Mouse (Mus musculus): ENCODE results near the gene Mknk2. TPM values are rescaled to one million over a fixed set of nuclear protein-coding genes. Genes with fewer than 3 reads are reported as not detected.
A peak's percentile ranks its signal among the peaks of the same experiment; 100 is the strongest.

Gene Mknk2
- polyA plus RNA-seq, 1 experiment, result 606 TPM

DNA sequence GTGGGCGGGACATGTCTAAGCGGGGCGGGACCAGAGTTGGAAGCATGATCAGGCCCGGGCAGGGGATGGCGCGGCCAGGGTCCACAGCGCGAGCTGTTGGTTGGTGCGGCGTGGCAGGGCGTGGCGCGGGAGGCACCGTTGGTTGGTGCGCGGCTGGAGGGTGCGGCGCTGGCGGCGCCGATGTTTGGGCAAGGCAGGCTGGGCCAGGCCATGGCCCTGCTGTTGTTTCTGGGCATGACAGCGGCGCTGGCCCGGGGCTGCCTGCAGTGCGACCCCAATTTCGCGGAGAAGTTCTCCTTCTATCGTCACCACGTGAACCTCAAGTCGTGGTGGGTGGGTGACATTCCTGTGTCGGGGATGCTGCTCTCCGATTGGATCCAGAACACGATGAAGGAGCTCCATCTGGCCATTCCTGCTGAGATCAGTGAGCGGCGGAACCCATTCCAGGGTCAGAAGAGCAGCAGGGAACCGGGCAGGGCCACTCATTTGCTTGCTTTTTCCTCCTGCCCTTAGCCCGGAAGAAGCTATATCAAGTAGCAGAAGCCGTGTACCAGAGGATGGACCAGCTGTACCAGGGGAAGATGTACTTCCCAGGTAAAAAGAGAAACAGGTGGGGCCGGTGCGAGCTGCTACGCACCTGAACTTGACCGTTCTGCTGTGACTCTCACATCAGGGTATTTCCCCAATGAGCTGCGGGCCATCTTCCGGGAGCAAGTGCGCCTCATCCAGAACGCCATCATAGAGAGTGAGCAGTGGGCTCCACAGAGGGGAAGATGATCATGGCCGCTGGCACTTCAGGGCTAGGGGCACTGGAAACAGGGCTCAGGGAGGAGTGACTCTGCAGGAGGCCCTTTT lies 24.9 kb upstream of the Mknk2 start:
- H3K36me3 ChIP-seq (ENCODE audit: control insufficient read depth, insufficient read depth, low read length), result peaks cover 9% of the 10 kb centered on the region; the same call in 1 of the 2 replicates
- TF ChIP-seq POLR2A (IDR thresholded peaks at IDR 0.05; ENCODE audit: control insufficient read depth, extremely low read depth, insufficient read depth, low read length, poor library complexity) (peak; percentile 35; the same call in 1 of the 2 replicates), CTCF (IDR thresholded peaks at IDR 0.05; ENCODE audit: borderline replicate concordance, control insufficient read depth, extremely low read depth, insufficient read depth, low read length, poor library complexity) (no peak)

GRCm38 (mm10) chr10:80701721-80702535 lies 24.0 kb upstream of the Mknk2 start, which contains the start of the genes Mob3a and Izumo4:
TSS of gene Mob3a (minus strand) at chr10:80701977.
TSS of gene Izumo4 (plus strand) at chr10:80702184.
- Histone ChIP-seq H3K27me3 (ENCODE audit: control insufficient read depth, insufficient read depth, low read length) (no peaks in the 10 kb centered on the region), H3K4me1 (replicated peaks; ENCODE audit: control insufficient read depth, insufficient read depth, low read length) (peaks cover 39% of the 10 kb centered on the region), H3K4me3 (ENCODE audit: control insufficient read depth, insufficient read depth, low read length) (peak within 1 kb of the TSS; percentile 71), H3K36me3 (ENCODE audit: control insufficient read depth, insufficient read depth, low read length) (0 out of 2 replicates have a peak, but pooled peaks cover under 1% of the 10 kb centered on the region), H3K27ac (ENCODE audit: control insufficient read depth, insufficient read depth, low read length) (peak within 1 kb of the TSS; percentile 94)
- under 1% methylated on average over 59 of the region's 59 CpGs for WGBS
- TF ChIP-seq POLR2A (IDR thresholded peaks at IDR 0.05; ENCODE audit: control insufficient read depth, extremely low read depth, insufficient read depth, low read length, poor library complexity), result peak; percentile 16; the same call in 1 of the 2 replicates
- TF ChIP-seq CTCF (IDR thresholded peaks at IDR 0.05; ENCODE audit: borderline replicate concordance, control insufficient read depth, extremely low read depth, insufficient read depth, low read length, poor library complexity), result peak; percentile 63; the same call in 1 of the 2 replicates
- DNase-seq, result peak; percentile 98

More for the DNA sequence above, 24.9 kb upstream of the Mknk2 start:
- Histone ChIP-seq H3K4me3 (ENCODE audit: control insufficient read depth, insufficient read depth, low read length) (peak overlapping the region; percentile 68), H3K27ac (ENCODE audit: control insufficient read depth, insufficient read depth, low read length) (peak overlapping the region; percentile 41), H3K4me1 (replicated peaks; ENCODE audit: control insufficient read depth, insufficient read depth, low read length) (peaks cover 32% of the 10 kb centered on the region), H3K27me3 (ENCODE audit: control insufficient read depth, insufficient read depth, low read length) (no peaks in the 10 kb centered on the region)
- DNase-seq, result peak; percentile 90
- WGBS, result 2% methylated on average over 47 of the region's 47 CpGs

DNA sequence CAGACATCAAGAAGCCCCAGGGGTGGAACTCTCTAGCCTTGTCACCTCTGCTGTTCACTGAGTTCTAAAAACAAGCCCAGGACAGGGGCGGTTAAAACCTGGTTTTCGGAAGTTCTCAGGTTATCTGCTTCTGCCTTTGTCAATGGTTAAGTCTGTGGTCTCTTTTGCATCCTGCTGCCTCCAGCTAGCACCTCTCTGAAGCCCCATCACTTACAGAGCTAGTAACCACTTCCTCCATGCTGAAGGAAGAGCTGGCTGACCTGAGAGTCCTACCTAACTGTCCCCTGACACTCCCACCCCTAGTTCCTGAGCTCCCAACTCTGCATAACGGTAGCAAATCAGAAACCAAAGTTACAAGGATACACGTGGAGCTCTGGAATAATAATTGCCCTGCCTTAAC lies 22.8 kb upstream of the Mknk2 start:
- peak; percentile 66 for DNase-seq
- peak overlapping the region; percentile 94 for H3K27ac ChIP-seq (ENCODE audit: control insufficient read depth, insufficient read depth, low read length)
- 2% methylated on average over 4 of the region's 4 CpGs for WGBS

GRCm38 (mm10) chr10:80700038-80700504 lies 22.2 kb upstream of the Mknk2 start:
- peak overlapping the region; percentile 94 for H3K27ac ChIP-seq (ENCODE audit: control insufficient read depth, insufficient read depth, low read length)
- DNase-seq, result peak; percentile 25
- H3K36me3 ChIP-seq (ENCODE audit: control insufficient read depth, insufficient read depth, low read length), result no peaks in the 10 kb centered on the region
- H3K27me3 ChIP-seq (ENCODE audit: control insufficient read depth, insufficient read depth, low read length), result no peaks in the 10 kb centered on the region
- no peak for TF ChIP-seq POLR2A (IDR thresholded peaks at IDR 0.05; ENCODE audit: control insufficient read depth, extremely low read depth, insufficient read depth, low read length, poor library complexity)
- TF ChIP-seq CTCF (IDR thresholded peaks at IDR 0.05; ENCODE audit: borderline replicate concordance, control insufficient read depth, extremely low read depth, insufficient read depth, low read length, poor library complexity), result no peak
- WGBS, result 10% methylated on average over 7 of the region's 7 CpGs
- H3K4me3 ChIP-seq (ENCODE audit: control insufficient read depth, insufficient read depth, low read length), result peak overlapping the region; percentile 52
- peaks cover 55% of the 10 kb centered on the region for H3K4me1 ChIP-seq (replicated peaks; ENCODE audit: control insufficient read depth, insufficient read depth, low read length)

More for the DNA sequence above, 22.8 kb upstream of the Mknk2 start:
- no peaks in the 10 kb centered on the region for H3K27me3 ChIP-seq (ENCODE audit: control insufficient read depth, insufficient read depth, low read length)
- TF ChIP-seq CTCF (IDR thresholded peaks at IDR 0.05; ENCODE audit: borderline replicate concordance, control insufficient read depth, extremely low read depth, insufficient read depth, low read length, poor library complexity), result no peak
- no peak for TF ChIP-seq POLR2A (IDR thresholded peaks at IDR 0.05; ENCODE audit: control insufficient read depth, extremely low read depth, insufficient read depth, low read length, poor library complexity)
- peak overlapping the region; percentile 52 for H3K4me3 ChIP-seq (ENCODE audit: control insufficient read depth, insufficient read depth, low read length)
- H3K4me1 ChIP-seq (replicated peaks; ENCODE audit: control insufficient read depth, insufficient read depth, low read length), result peaks cover 51% of the 10 kb centered on the region
- no peaks in the 10 kb centered on the region for H3K36me3 ChIP-seq (ENCODE audit: control insufficient read depth, insufficient read depth, low read length)

- Histone ChIP-seq H3K4me3 (ENCODE audit: control insufficient read depth, insufficient read depth, low read length) (peak overlapping the region; percentile 7), H3K36me3 (ENCODE audit: control insufficient read depth, insufficient read depth, low read length) (no peaks in the 10 kb centered on the region), H3K27me3 (ENCODE audit: control insufficient read depth, insufficient read depth, low read length) (no peaks in the 10 kb centered on the region), H3K27ac (ENCODE audit: control insufficient read depth, insufficient read depth, low read length) (peak overlapping the region; percentile 77), H3K4me1 (replicated peaks; ENCODE audit: control insufficient read depth, insufficient read depth, low read length) (peaks cover 68% of the 10 kb centered on the region)
- no peak for TF ChIP-seq POLR2A (IDR thresholded peaks at IDR 0.05; ENCODE audit: control insufficient read depth, extremely low read depth, insufficient read depth, low read length, poor library complexity)
- TF ChIP-seq CTCF (IDR thresholded peaks at IDR 0.05; ENCODE audit: borderline replicate concordance, control insufficient read depth, extremely low read depth, insufficient read depth, low read length, poor library complexity), result no peak
- 54% methylated on average over 9 of the region's 9 CpGs for WGBS
- DNase-seq, result peak; percentile 34
These were observed 20.7 kb upstream of the Mknk2 start for GRCm38 (mm10) chr10:80698605-80699004.

GRCm38 (mm10) chr10:80697812-80698211 lies 19.9 kb upstream of the Mknk2 start:
- no peak overlapping the region for H3K4me3 ChIP-seq (ENCODE audit: control insufficient read depth, insufficient read depth, low read length)

More at GRCm38 (mm10) chr10:80697812-80698211, 19.9 kb upstream of the Mknk2 start:
- H3K4me1 ChIP-seq (replicated peaks; ENCODE audit: control insufficient read depth, insufficient read depth, low read length), result peaks cover 68% of the 10 kb centered on the region
- TF ChIP-seq CTCF (IDR thresholded peaks at IDR 0.05; ENCODE audit: borderline replicate concordance, control insufficient read depth, extremely low read depth, insufficient read depth, low read length, poor library complexity) (no peak), POLR2A (IDR thresholded peaks at IDR 0.05; ENCODE audit: control insufficient read depth, extremely low read depth, insufficient read depth, low read length, poor library complexity) (no peak)
- 48% methylated on average over 9 of the region's 9 CpGs for WGBS
- no peaks in the 10 kb centered on the region for H3K36me3 ChIP-seq (ENCODE audit: control insufficient read depth, insufficient read depth, low read length)
- no peaks in the 10 kb centered on the region for H3K27me3 ChIP-seq (ENCODE audit: control insufficient read depth, insufficient read depth, low read length)
- peak overlapping the region; percentile 77 for H3K27ac ChIP-seq (ENCODE audit: control insufficient read depth, insufficient read depth, low read length)
- peak; percentile 30 for DNase-seq
